Mouse (Mus musculus) heart, embryonic 11.5 days (tissue): ENCODE measurements around the gene Gpn2. TPM values are rescaled to one million over a fixed set of nuclear protein-coding genes. Genes with fewer than 3 reads are reported as not detected.

Experiments used
- ATAC-seq: fragments of 200-750 bp; cut with Nextera tagmentation; replicated peaks from 2 replicates; pipeline ENCODE4 v1.8.0; 2017; ENCODE audit warnings: moderate library complexity; ENCODE audit not compliant: insufficient number of reproducible peaks, low FRiP score, low TSS enrichment
- H3K27ac ChIP-seq: fragments of 300-500 bp; sonication (generic); 2 replicates; pipeline ENCODE4 v1.5.1; 2014; ENCODE audit warnings: mild to moderate bottlenecking, low read depth, low read length
- H3K27me3 ChIP-seq: fragments of 300-500 bp; sonication (generic); 2 replicates; pipeline ENCODE4 v1.6.1; 2014; ENCODE audit warnings: mild to moderate bottlenecking, low read length, mixed read lengths; ENCODE audit not compliant: control insufficient read depth, insufficient read depth
- H3K36me3 ChIP-seq: fragments of 300-500 bp; sonication (generic); 2 replicates; pipeline ENCODE4 v1.6.1; 2014; ENCODE audit warnings: mild to moderate bottlenecking, low read length, moderate library complexity, mixed read lengths; ENCODE audit not compliant: control insufficient read depth, insufficient read depth
- H3K4me1 ChIP-seq: fragments of 300-500 bp; sonication (generic); 2 replicates; pipeline ENCODE4 v1.6.1; 2014; ENCODE audit warnings: low read length; ENCODE audit not compliant: control insufficient read depth, insufficient read depth
- H3K4me2 ChIP-seq: fragments of 300-500 bp; sonication (generic); 2 replicates; pipeline ENCODE4 v1.6.1; 2014; ENCODE audit warnings: mild to moderate bottlenecking, moderate library complexity
- H3K4me3 ChIP-seq: fragments of 300-500 bp; sonication (generic); 2 replicates; pipeline ENCODE4 v1.5.1; 2014; ENCODE audit warnings: low read depth, low read length
- H3K9ac ChIP-seq: fragments of 300-500 bp; sonication (generic); 2 replicates; pipeline ENCODE4 v1.6.1; 2014; ENCODE audit warnings: mild to moderate bottlenecking, low read depth, low read length, moderate library complexity
- H3K9me3 ChIP-seq: fragments of 300-500 bp; sonication (generic); replicated peaks from 2 replicates; pipeline ENCODE4 v1.6.1; 2016; ENCODE audit warnings: low read length; ENCODE audit not compliant: control insufficient read depth
- WGBS: fragments of 180-500 bp; shearing (Covaris S2); extraction: QIAGEN DNeasy Blood & Tissue Kit; methylation state at CpG from one replicate; pipeline ENCODE4 v1.1.7; 2014; ENCODE audit not compliant: insufficient replicate concordance; 5-methylcytosine and 5-hydroxymethylcytosine counted together
- polyA plus RNA-seq: library from polyadenylated mRNA; unstranded; fragments of >200 nt; fragmentation: Nextera tagmentation; extraction: Ambion mirVana; gene quantifications from 2 replicates; pipeline ENCODE4 v1.2.1, GENCODE M21; 2014

The Gpn2 gene
- polyA plus RNA-seq, 1 experiment from 2014 or later, result 14.3 TPM

- H3K4me2 ChIP-seq, result no peak overlapping the region
- H3K36me3 ChIP-seq, result peaks cover 16% of the 10 kb centered on the region
- no peaks in the 10 kb centered on the region; the same call in 1 of the 2 replicates for H3K4me1 ChIP-seq
- H3K27me3 ChIP-seq, result no peaks in the 10 kb centered on the region
- ATAC-seq, result no peak
- no peak overlapping the region for H3K27ac ChIP-seq
- 92% methylated on average over 7 of the region's 7 CpGs for WGBS
- peaks cover 3% of the 10 kb centered on the region; the same call in 1 of the 2 replicates for H3K9me3 ChIP-seq
- H3K9ac ChIP-seq, result no peak overlapping the region
- no peak overlapping the region for H3K4me3 ChIP-seq
Observed at GRCm38 (mm10) chr4:133612416-133612815, 28.3 kb downstream of the Gpn2 start.

GRCm38 (mm10) chr4:133613026-133613425 lies 28.9 kb downstream of the Gpn2 start:
- no peak overlapping the region for H3K27ac ChIP-seq
- no peaks in the 10 kb centered on the region; the same call in 1 of the 2 replicates for H3K4me1 ChIP-seq
- WGBS, result 90% methylated on average over 8 of the region's 8 CpGs
- H3K9me3 ChIP-seq, result peaks cover 3% of the 10 kb centered on the region; the same call in 1 of the 2 replicates
- peaks cover 16% of the 10 kb centered on the region for H3K36me3 ChIP-seq
- H3K4me3 ChIP-seq, result no peak overlapping the region
- H3K27me3 ChIP-seq, result no peaks in the 10 kb centered on the region
- no peak overlapping the region for H3K9ac ChIP-seq
- no peak overlapping the region for H3K4me2 ChIP-seq
- no peak for ATAC-seq

- Histone ChIP-seq H3K9me3 (peaks cover 3% of the 10 kb centered on the region; the same call in 1 of the 2 replicates), H3K9ac (no peak overlapping the region), H3K36me3 (peaks cover 16% of the 10 kb centered on the region), H3K27me3 (no peaks in the 10 kb centered on the region), H3K4me3 (no peak overlapping the region), H3K27ac (no peak overlapping the region), H3K4me1 (no peaks in the 10 kb centered on the region; the same call in 1 of the 2 replicates), H3K4me2 (no peak overlapping the region)
- 78% methylated on average over 4 of the region's 4 CpGs for WGBS
- no peak for ATAC-seq
Observed at GRCm38 (mm10) chr4:133613867-133614266, 29.7 kb downstream of the Gpn2 start.

- no peak for ATAC-seq
- Histone ChIP-seq H3K36me3 (peaks cover 16% of the 10 kb centered on the region), H3K9ac (no peak overlapping the region), H3K4me2 (no peak overlapping the region), H3K27me3 (no peaks in the 10 kb centered on the region), H3K4me1 (no peaks in the 10 kb centered on the region; the same call in 1 of the 2 replicates), H3K4me3 (no peak overlapping the region), H3K9me3 (peaks cover 3% of the 10 kb centered on the region; the same call in 1 of the 2 replicates), H3K27ac (no peak overlapping the region)
- 84% methylated on average over 8 of the region's 8 CpGs for WGBS
Observed at GRCm38 (mm10) chr4:133614274-133614761, 30.2 kb downstream of the Gpn2 start.

- Histone ChIP-seq H3K9ac (no peak overlapping the region), H3K4me2 (no peak overlapping the region), H3K27me3 (no peaks in the 10 kb centered on the region), H3K4me1 (peaks cover 9% of the 10 kb centered on the region; the same call in 1 of the 2 replicates), H3K27ac (no peak overlapping the region), H3K4me3 (no peak overlapping the region), H3K9me3 (peaks cover 3% of the 10 kb centered on the region; the same call in 1 of the 2 replicates), H3K36me3 (peaks cover 16% of the 10 kb centered on the region)
- ATAC-seq, result no peak
- 67% methylated on average over 10 of the region's 10 CpGs for WGBS
Observed at GRCm38 (mm10) chr4:133615416-133615815, 31.3 kb downstream of the Gpn2 start.

GRCm38 (mm10) chr4:133617936-133618335 lies 33.8 kb downstream of the Gpn2 start:
- 90% methylated on average over 11 of the region's 11 CpGs for WGBS
- no peak for ATAC-seq

GRCm38 (mm10) chr4:133619473-133620136 lies 35.4 kb downstream of the Gpn2 start:
- WGBS, result 59% methylated on average over 4 of the region's 4 CpGs
- Histone ChIP-seq H3K9me3 (no peaks in the 10 kb centered on the region), H3K27ac (no peak overlapping the region), H3K4me1 (peaks cover 10% of the 10 kb centered on the region; the same call in 1 of the 2 replicates), H3K4me2 (no peak overlapping the region), H3K4me3 (no peak overlapping the region), H3K36me3 (peaks cover 6% of the 10 kb centered on the region), H3K27me3 (no peaks in the 10 kb centered on the region), H3K9ac (no peak overlapping the region)
- ATAC-seq, result no peak; the same call in 1 of the 2 replicates

More at GRCm38 (mm10) chr4:133617936-133618335, 33.8 kb downstream of the Gpn2 start:
- H3K4me3 ChIP-seq, result no peak overlapping the region
- H3K27me3 ChIP-seq, result no peaks in the 10 kb centered on the region
- no peaks in the 10 kb centered on the region for H3K9me3 ChIP-seq
- peaks cover 10% of the 10 kb centered on the region; the same call in 1 of the 2 replicates for H3K4me1 ChIP-seq
- H3K36me3 ChIP-seq, result peaks cover 3% of the 10 kb centered on the region
- H3K9ac ChIP-seq, result no peak overlapping the region
- no peak overlapping the region for H3K27ac ChIP-seq
- no peak overlapping the region for H3K4me2 ChIP-seq

GRCm38 (mm10) chr4:133620668-133621067 lies 36.5 kb downstream of the Gpn2 start:
- Histone ChIP-seq H3K27ac (no peak overlapping the region), H3K9ac (peak overlapping the region; percentile 34; the same call in 1 of the 2 replicates)
- 77% methylated on average over 8 of the region's 8 CpGs for WGBS

More at GRCm38 (mm10) chr4:133620668-133621067, 36.5 kb downstream of the Gpn2 start:
- no peaks in the 10 kb centered on the region for H3K9me3 ChIP-seq
- peaks cover 6% of the 10 kb centered on the region for H3K36me3 ChIP-seq
- no peak overlapping the region for H3K4me2 ChIP-seq
- H3K4me3 ChIP-seq, result no peak overlapping the region
- no peak for ATAC-seq
- H3K4me1 ChIP-seq, result peaks cover 12% of the 10 kb centered on the region; the same call in 1 of the 2 replicates
- H3K27me3 ChIP-seq, result no peaks in the 10 kb centered on the region
